Comparison of ENCODE assay signal across 11 mouse cellular contexts in genomic region chr7:120190150-120190665, GRCm38 (mm10). TPM values are rescaled to one million over a fixed set of nuclear protein-coding genes. Genes with fewer than 3 reads are reported as not detected.
DNase-seq lines count a peak whose midpoint lies in the region; ATAC-seq and TF ChIP-seq lines count a peak whose summit lies in the region.
"Had no signal": no experiment of that assay in that cellular context is flagged by ENCODE, and none has a peak within 500 bp of the region (broad histone marks: within the 10 kb centered on the region; RNA-seq: fewer than 3 reads in every experiment).

No protein-coding gene starts in this region.

- H3K27me3 ChIP-seq in hindbrain, embryonic 16.5 days (replicated peaks; ENCODE audit: control insufficient read depth, insufficient read depth, low read length): no peaks in the 10 kb centered on the region
- no peaks in the 10 kb centered on the region for H3K27me3 ChIP-seq in hindbrain, embryonic 14.5 days (ENCODE audit: control insufficient read depth, insufficient read depth, low read length)
- H3K27me3 ChIP-seq in liver, postnatal 0 days (ENCODE audit: insufficient read depth, low read length): no peaks in the 10 kb centered on the region
- no peaks in the 10 kb centered on the region for H3K27me3 ChIP-seq in thymus, adult 2 months (ENCODE audit: control insufficient read depth, insufficient read depth, low read length)
- H3K27me3 ChIP-seq: hindbrain, embryonic 15.5 days; limb, embryonic 15.5 days had no signal

- peak; percentile 40; the same call in 1 of the 2 replicates for ATAC-seq in hindbrain, embryonic 16.5 days
- ATAC-seq in hindbrain, embryonic 14.5 days (ENCODE audit: low FRiP score): no peak
- peak; percentile 40 for ATAC-seq in liver, postnatal 0 days

- no peak overlapping the region for H3K27ac ChIP-seq in hindbrain, embryonic 16.5 days (ENCODE audit: low read depth, low read length)
- no peak overlapping the region for H3K27ac ChIP-seq in hindbrain, embryonic 14.5 days
- peak overlapping the region; percentile 52; the same call in 1 of the 2 replicates for H3K27ac ChIP-seq in liver, postnatal 0 days (ENCODE audit: low read depth)
- no peak overlapping the region for H3K27ac ChIP-seq in thymus, adult 2 months (ENCODE audit: control insufficient read depth, insufficient read depth, low read length)
- H3K27ac ChIP-seq: hindbrain, embryonic 15.5 days; limb, embryonic 15.5 days had no signal

- H3K4me3 ChIP-seq in hindbrain, embryonic 16.5 days (ENCODE audit: low read length): no peak overlapping the region
- no peak overlapping the region for H3K4me3 ChIP-seq in hindbrain, embryonic 14.5 days (replicated peaks; ENCODE audit: low read length)
- H3K4me3 ChIP-seq in liver, postnatal 0 days (ENCODE audit: low read depth, low read length): no peak overlapping the region
- no peak overlapping the region for H3K4me3 ChIP-seq in thymus, adult 2 months (ENCODE audit: control insufficient read depth, insufficient read depth, low read length)
- H3K4me3 ChIP-seq: hindbrain, embryonic 15.5 days; limb, embryonic 15.5 days had no signal

- no peak for DNase-seq in hindbrain, embryonic 14.5 days (ENCODE audit: low spot score)
- peak; percentile 31 for DNase-seq in cerebellum, adult 9-11 months
- DNase-seq in kidney, adult 18-20 months: peak; percentile 69
- peak; percentile 32 for DNase-seq in liver, postnatal 0 days
- no peak for DNase-seq in thymus, adult 2 months
- no peak for DNase-seq in layer of hippocampus, postnatal 25 days (ENCODE audit: extremely low spot score in 1 of 2, low spot score in 1 of 2)
- DNase-seq: thymus, postnatal 14 days had no signal

- WGBS in hindbrain, embryonic 16.5 days: 50% methylated on average over 8 of the region's 8 CpGs
- 51% methylated on average over 8 of the region's 8 CpGs for WGBS in hindbrain, embryonic 14.5 days
- 51% methylated on average over 8 of the region's 8 CpGs for WGBS in liver, postnatal 0 days (ENCODE audit: insufficient replicate concordance)
- WGBS in thymus, adult 2 months: 89% methylated on average over 8 of the region's 8 CpGs

- no peak for TF ChIP-seq POLR2A in thymus, adult 2 months (IDR thresholded peaks at IDR 0.05; ENCODE audit: control insufficient read depth, extremely low read depth, insufficient read depth, low read length, poor library complexity)

- no peaks in the 10 kb centered on the region for H3K36me3 ChIP-seq in hindbrain, embryonic 16.5 days (ENCODE audit: control insufficient read depth, insufficient read depth, low read length)
- no peaks in the 10 kb centered on the region for H3K36me3 ChIP-seq in hindbrain, embryonic 14.5 days (replicated peaks; ENCODE audit: control insufficient read depth, insufficient read depth)
- H3K36me3 ChIP-seq in liver, postnatal 0 days (replicated peaks; ENCODE audit: insufficient read depth, low read length): no peaks in the 10 kb centered on the region
- no peaks in the 10 kb centered on the region for H3K36me3 ChIP-seq in thymus, adult 2 months (ENCODE audit: control insufficient read depth, insufficient read depth, low read length)
- H3K36me3 ChIP-seq: G1E; hindbrain, embryonic 15.5 days; limb, embryonic 15.5 days had no signal

- no peak overlapping the region for H3K9ac ChIP-seq in hindbrain, embryonic 16.5 days (ENCODE audit: low read depth, low read length)
- H3K9ac ChIP-seq in hindbrain, embryonic 14.5 days: no peak overlapping the region
- no peak overlapping the region for H3K9ac ChIP-seq in liver, postnatal 0 days (replicated peaks)
- H3K9ac ChIP-seq: hindbrain, embryonic 15.5 days; limb, embryonic 15.5 days had no signal

- H3K9me3 ChIP-seq in hindbrain, embryonic 16.5 days (ENCODE audit: control insufficient read depth, low read length): no peaks in the 10 kb centered on the region
- H3K9me3 ChIP-seq in hindbrain, embryonic 14.5 days (ENCODE audit: control insufficient read depth, low read length): no peaks in the 10 kb centered on the region
- H3K9me3 ChIP-seq in liver, postnatal 0 days (ENCODE audit: low read length): no peaks in the 10 kb centered on the region
- H3K9me3 ChIP-seq: G1E; hindbrain, embryonic 15.5 days; limb, embryonic 15.5 days had no signal

- no peak overlapping the region for H3K4me2 ChIP-seq in hindbrain, embryonic 16.5 days (ENCODE audit: low read length)
- H3K4me2 ChIP-seq in hindbrain, embryonic 14.5 days (replicated peaks): no peak overlapping the region
- no peak overlapping the region; the same call in 1 of the 2 replicates for H3K4me2 ChIP-seq in liver, postnatal 0 days (ENCODE audit: low read depth, low read length)
- H3K4me2 ChIP-seq: hindbrain, embryonic 15.5 days; limb, embryonic 15.5 days had no signal

- no peak for TF ChIP-seq CTCF in liver, postnatal 0 days (IDR thresholded peaks at IDR 0.05; ENCODE audit: low read depth)
- no peak for TF ChIP-seq CTCF in thymus, adult 2 months (IDR thresholded peaks at IDR 0.05; ENCODE audit: borderline replicate concordance, control insufficient read depth, extremely low read depth, insufficient read depth, low read length, poor library complexity)

- TF ChIP-seq EP300 in liver, postnatal 0 days (IDR thresholded peaks at IDR 0.05; ENCODE audit: low read depth): no peak

- peaks cover 2% of the 10 kb centered on the region; the same call in 1 of the 2 replicates for H3K4me1 ChIP-seq in hindbrain, embryonic 16.5 days (ENCODE audit: control insufficient read depth, insufficient read depth, low read depth, low read length)
- no peaks in the 10 kb centered on the region; the same call in 1 of the 2 replicates for H3K4me1 ChIP-seq in hindbrain, embryonic 14.5 days (replicated peaks; ENCODE audit: control insufficient read depth, insufficient read depth, low read length)
- 0 out of 2 replicates have a peak, but pooled peaks cover 3% of the 10 kb centered on the region for H3K4me1 ChIP-seq in liver, postnatal 0 days (ENCODE audit: insufficient read depth)
- no peaks in the 10 kb centered on the region for H3K4me1 ChIP-seq in thymus, adult 2 months (replicated peaks; ENCODE audit: control insufficient read depth, insufficient read depth, low read length)

RNA-seq across cellular contexts. Expression of gene Crym, which starts 11.7 kb away (rescaled TPM):
- polyA plus RNA-seq in hindbrain, embryonic 16.5 days (2015; fragmentation: Nextera tagmentation; extraction: Ambion mirVana): 10.7 and 12.9 TPM in 2 replicates
- 12.4 and 12.7 TPM in 2 replicates for polyA plus RNA-seq in hindbrain, embryonic 14.5 days (2014; fragmentation: Nextera tagmentation; extraction: Ambion mirVana)
- 0.27 and 0.29 TPM in 2 replicates for polyA plus RNA-seq in liver, postnatal 0 days (2015; fragmentation: Nextera tagmentation; extraction: Ambion mirVana)
- polyA plus RNA-seq in thymus, adult 2 months (2012; rRNA removed): 0.88 and 1.2 TPM in 2 replicates
- total RNA-seq in layer of hippocampus, postnatal 25 days (2021): 100 to 1,000 TPM; 283 to 337 TPM
- polyA plus RNA-seq: G1E had no signal

RNA-seq across cellular contexts. Expression of gene Abca14, which starts 13.6 kb away (rescaled TPM):
- not detected in 2 replicates for polyA plus RNA-seq in hindbrain, embryonic 16.5 days (2015; fragmentation: Nextera tagmentation; extraction: Ambion mirVana)
- polyA plus RNA-seq in hindbrain, embryonic 14.5 days (2014; fragmentation: Nextera tagmentation; extraction: Ambion mirVana): not detected in 2 replicates
- 0.20 TPM in 2 replicates for polyA plus RNA-seq in liver, postnatal 0 days (2015; fragmentation: Nextera tagmentation; extraction: Ambion mirVana)
- not detected in 2 replicates for polyA plus RNA-seq in thymus, adult 2 months (2012; rRNA removed)
- total RNA-seq in layer of hippocampus, postnatal 25 days (2021): under 1 TPM in 1 of 2 experiments, not detected in 1; 0.14 TPM
- polyA plus RNA-seq: G1E; hindbrain, embryonic 15.5 days; limb, embryonic 15.5 days had no signal

RNA-seq across cellular contexts. Expression of gene Anks4b, which starts 16.6 kb away (rescaled TPM):
- not detected in 2 replicates for polyA plus RNA-seq in hindbrain, embryonic 16.5 days (2015; fragmentation: Nextera tagmentation; extraction: Ambion mirVana)
- not detected in 2 replicates for polyA plus RNA-seq in hindbrain, embryonic 14.5 days (2014; fragmentation: Nextera tagmentation; extraction: Ambion mirVana)
- polyA plus RNA-seq in liver, postnatal 0 days (2015; fragmentation: Nextera tagmentation; extraction: Ambion mirVana): 2.4 and 3.0 TPM in 2 replicates
- polyA plus RNA-seq in thymus, adult 2 months (2012; rRNA removed): 0.22 and 0.33 TPM in 2 replicates
- under 1 TPM; 0.49 to 0.52 TPM for total RNA-seq in layer of hippocampus, postnatal 25 days (2021)
- polyA plus RNA-seq: G1E; hindbrain, embryonic 15.5 days; limb, embryonic 15.5 days had no signal

RNA-seq across cellular contexts. Expression of gene Zp2, which starts 45.1 kb away (rescaled TPM):
- not detected in 2 replicates for polyA plus RNA-seq in hindbrain, embryonic 16.5 days (2015; fragmentation: Nextera tagmentation; extraction: Ambion mirVana)
- not detected in 2 replicates for polyA plus RNA-seq in hindbrain, embryonic 14.5 days (2014; fragmentation: Nextera tagmentation; extraction: Ambion mirVana)
- polyA plus RNA-seq in liver, postnatal 0 days (2015; fragmentation: Nextera tagmentation; extraction: Ambion mirVana): not detected in 2 replicates
- polyA plus RNA-seq in thymus, adult 2 months (2012; rRNA removed): 1.1 TPM in 2 replicates
- under 1 TPM in 1 of 2 experiments, not detected in 1; 0.45 TPM for total RNA-seq in layer of hippocampus, postnatal 25 days (2021)
- polyA plus RNA-seq: G1E; hindbrain, embryonic 15.5 days had no signal

Comparison
In these comparisons a context has a peak if more than half of its experiments do, and no peak if none do; other contexts are left out.
1. DNase-seq: peak in cerebellum, adult 9-11 months (single experiment), kidney, adult 18-20 months (single experiment) and liver, postnatal 0 days (single experiment); none in hindbrain, embryonic 14.5 days (single experiment), thymus, adult 2 months (single experiment) and layer of hippocampus, postnatal 25 days (0 of 2).